Mouse (Mus musculus): ENCODE measurements around the gene Hap1.
A peak's percentile ranks its signal among the peaks of the same experiment; 100 is the strongest.
"Not testable (repeated sequence)": the region's sequence is repeated elsewhere in the genome, so short reads cannot be mapped to it uniquely, and the experiment has no call there.

Hap1 gene

GRCm38 (mm10) chr11:100355151-100355951 lies 577 bp downstream of the Hap1 start:
- peak; percentile 45 for DNase-seq

- peak; percentile 31 for DNase-seq
Measured at GRCm38 (mm10) chr11:100352076-100352857, 3.7 kb downstream of the Hap1 start.

DNA sequence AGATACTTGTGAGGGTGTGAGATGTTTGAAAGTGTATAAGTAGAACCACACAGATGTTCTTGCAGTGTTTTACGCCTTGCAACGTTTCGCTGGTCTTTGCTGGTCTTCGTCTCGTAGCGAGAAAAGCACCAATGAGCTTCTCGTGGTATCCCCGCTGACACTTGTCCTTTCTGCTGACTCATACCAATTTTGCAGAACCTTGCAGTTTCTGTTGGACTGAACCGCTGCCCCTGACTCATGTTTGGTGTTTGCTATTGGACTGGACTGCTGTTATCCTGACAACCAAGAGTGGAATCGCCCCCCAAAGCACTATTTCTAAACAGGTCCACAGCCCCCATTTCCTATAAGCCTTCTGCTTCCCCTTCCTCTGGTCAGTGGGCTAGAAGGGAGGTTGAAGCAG lies 11.7 kb downstream of the Hap1 start:
- DNase-seq = no peak

GRCm38 (mm10) chr11:100335731-100336130 lies 20.2 kb downstream of the Hap1 start:
- no peak for DNase-seq

GRCm38 (mm10) chr11:100333944-100334457 lies 21.9 kb downstream of the Hap1 start, which contains the start of gene Gast:
Gene Gast, plus strand, starts transcription at chr11:100334407.
- no peak for DNase-seq

DNA sequence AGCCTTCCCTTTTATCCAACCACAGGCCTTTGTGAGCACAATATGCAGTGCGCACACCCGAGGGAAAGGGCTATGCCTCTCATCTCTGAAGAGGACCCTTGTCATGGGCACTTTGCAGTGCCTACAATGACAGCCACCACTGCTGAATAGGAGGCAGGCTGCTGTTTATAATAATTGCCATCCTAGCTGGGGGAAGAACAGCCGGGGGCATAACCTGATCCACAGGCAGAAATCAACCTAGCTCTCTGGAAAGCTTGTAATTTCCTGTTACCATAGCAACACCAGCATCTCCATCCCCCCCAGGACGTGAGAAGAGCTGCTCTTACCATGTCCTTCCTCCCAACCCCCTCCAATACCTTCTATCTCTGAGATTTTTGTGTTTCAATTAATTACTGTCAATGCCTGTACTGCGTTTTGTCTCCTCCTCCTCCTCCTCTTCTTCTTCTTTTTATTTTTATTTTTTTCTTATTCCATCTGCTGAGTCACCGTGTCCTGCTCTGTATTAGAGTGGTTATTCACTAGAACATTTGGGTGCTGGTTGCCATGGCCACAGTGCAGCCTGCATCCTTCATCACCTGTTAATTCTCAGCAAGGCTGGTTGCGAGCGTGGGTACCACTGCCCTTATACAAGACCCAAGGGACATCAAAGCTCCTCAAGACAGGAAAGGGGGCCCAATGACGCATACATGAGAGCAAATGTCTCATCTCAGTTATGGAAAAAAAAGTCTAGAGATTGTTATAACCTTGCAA lies 23.0 kb downstream of the Hap1 start:
- no peak for DNase-seq

DNA sequence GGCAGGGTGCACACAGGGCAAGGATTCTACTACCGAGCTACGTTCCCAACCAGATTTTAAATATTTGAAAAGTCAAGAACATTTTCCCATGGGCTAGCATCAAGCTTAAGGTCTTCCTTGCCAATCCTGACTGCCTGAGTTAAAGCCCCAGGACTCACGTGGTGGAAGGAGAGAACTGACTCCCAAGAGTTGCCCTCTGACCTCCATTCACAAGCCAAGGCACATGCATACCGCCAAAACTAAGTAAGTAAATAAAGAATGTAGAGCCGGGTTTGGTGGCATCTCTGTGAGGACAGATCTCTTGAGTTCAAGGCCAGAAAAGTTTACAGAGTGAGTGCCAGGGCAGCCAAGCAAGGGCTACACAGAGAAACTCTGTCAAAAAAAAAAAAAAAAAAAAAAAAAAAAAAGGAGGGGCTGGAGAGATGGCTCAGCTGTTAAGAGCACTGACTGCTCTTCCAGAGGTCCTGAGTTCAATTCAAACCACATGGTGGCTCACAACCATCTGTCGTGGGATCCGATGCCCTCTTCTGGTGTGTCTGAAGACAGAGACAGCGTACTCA lies 25.0 kb downstream of the Hap1 start:
- DNase-seq = not testable (repeated sequence)

- DNase-seq = no peak
Measured at GRCm38 (mm10) chr11:100330235-100330634, 25.7 kb downstream of the Hap1 start.

- DNase-seq = no peak
Measured at GRCm38 (mm10) chr11:100327761-100328160, 28.2 kb downstream of the Hap1 start.

DNA sequence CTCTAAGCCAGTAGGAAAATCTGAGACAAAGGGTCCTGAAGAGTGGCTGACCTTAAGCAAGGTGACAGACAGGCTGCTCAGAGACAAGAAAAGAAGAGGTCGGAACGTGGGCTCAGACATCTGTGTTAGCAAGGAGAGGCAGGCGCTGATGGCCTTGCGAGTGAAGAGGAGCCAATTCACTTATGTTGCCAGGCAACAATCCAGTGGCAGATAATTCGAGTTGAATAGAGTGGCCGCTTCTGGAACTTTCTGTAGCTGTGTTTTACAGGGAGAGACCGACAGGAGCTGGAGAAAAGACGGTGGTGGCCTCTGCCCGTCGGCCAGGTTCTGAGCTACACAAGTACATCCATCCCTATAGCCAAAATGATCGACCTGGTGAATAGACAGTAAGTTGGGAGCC lies 28.6 kb downstream of the Hap1 start:
- no peak for DNase-seq

GRCm38 (mm10) chr11:100325062-100325629 lies 30.8 kb downstream of the Hap1 start:
- no peak for DNase-seq

DNA sequence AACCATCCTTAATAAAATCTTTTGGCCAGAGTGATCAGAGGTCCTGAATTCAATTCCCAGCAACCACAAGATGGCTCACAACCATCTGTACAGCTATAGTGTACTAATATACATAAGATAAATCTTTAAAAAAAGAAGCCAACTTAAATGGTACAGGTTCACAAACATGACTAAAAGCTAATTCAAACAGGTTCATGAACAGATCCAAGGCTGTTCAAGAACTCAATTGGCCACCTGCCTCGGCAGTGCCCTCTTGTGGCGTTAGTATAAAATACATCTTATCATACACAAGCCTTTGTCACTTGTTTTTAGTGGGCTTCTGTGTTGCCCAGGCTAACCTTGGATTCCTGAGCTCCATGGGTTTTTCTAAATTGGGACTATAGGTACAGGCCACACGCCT lies 32.4 kb downstream of the Hap1 start:
- peak; percentile 46 for DNase-seq

DNA sequence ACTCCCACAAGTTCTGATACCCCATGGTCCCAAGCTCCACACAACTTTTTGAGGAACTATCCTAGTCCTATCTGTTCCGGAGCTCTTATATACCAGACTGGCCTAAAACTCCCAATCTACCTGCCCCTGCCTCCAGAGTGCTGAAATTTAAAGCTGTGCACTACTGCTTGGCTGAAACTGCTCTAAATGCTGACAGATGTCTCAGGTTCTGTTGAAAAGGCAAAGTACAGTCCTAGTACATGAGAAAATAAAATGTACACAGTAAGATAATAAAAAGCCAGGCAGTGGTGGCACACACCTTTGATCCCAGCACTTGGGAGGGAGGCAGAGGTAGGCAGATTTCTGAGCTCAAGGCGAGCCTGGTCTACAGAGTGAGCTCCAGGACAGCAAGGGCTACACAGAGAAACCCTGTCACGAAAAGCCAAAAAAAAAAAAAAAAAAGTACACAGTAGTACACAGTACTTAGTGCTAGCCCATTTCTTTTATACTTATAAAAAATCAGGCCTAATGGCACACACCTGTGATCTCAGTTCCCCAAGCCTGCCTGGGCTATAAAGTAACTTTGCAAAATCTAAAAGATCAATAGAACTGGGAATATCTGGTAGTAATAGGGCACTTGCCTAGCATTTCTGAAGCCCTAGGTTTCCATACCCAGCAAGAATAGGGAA lies 33.2 kb downstream of the Hap1 start:
- DNase-seq = no peak

- DNase-seq = peak; percentile 22
Measured at GRCm38 (mm10) chr11:100321479-100322305, 34.2 kb downstream of the Hap1 start.

GRCm38 (mm10) chr11:100320701-100321410 lies 35.1 kb downstream of the Hap1 start:
- DNase-seq = not testable (repeated sequence)

DNA sequence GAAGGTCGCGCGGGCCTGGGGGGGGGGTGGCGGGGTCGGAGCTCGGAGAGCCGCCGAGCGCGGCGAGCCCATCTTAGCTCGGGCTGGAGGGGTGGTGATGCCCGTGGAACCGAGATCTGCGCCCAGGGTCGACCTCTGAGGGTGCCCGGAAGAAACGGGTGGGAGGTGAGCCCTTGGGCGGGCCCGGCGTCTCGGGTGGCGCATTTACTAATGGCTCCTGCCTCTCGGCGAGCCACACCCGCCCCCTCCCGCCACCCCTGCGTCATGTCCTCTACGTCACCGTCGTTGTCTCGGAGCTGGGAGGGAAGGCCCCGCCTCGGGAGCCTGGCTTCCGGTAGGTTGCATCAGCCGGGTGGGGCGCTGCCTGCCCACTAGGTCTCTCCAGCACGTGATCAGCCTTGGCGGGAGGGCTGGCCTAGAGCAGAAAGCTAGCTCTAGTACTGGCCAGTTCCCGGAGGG lies 35.7 kb downstream of the Hap1 start:
- DNase-seq = peak; percentile 94

- peak; percentile 100 for DNase-seq
Measured at GRCm38 (mm10) chr11:100319492-100320171, 36.3 kb downstream of the Hap1 start, which contains the start of gene Eif1. Gene Eif1, plus strand, starts transcription at chr11:100319885.

DNA sequence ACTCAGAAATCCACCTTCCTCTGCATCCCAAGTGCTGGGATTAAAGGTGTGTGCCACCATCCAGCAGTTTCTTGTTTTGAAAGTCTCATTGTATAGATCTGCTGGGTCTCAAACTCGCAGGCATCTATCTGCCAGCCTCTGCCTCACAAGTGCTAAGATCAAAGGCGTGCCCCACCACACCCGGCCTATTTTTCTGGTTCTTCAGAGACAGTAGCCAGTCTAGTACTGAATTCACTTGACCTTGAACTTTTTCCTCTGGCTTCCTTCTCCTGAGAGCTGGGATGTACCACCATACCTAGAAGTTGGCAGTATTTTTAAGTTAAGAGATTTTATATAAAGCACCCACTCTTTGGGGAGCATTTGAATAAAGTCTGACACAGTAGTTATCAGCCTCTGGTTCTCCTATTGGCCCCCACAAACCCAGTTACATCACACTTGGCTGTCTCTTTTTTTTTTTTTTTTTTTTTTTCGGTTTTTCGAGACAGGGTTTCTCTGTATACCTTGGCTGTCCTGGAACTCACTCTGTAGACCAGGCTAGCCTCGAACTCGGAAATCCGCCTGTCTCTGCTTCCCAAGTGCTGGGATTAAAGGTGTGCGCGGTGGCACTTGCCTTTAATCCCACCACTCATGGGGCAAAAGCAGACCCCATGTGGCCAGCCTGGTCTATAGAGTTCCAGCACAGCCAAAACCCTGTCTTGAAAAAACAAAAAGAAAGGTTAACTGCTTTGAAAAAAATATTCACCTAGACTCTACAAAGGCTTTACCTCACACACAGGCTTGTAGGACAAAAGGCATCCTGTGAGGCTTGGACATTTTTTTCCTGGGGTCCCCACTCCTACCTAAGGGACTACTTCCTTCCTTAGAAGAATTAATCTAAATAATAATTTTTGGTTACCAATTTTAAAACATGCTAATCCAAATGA lies 37.1 kb downstream of the Hap1 start:
- peak; percentile 44 for DNase-seq

Measured in cerebellum, adult 11 months (tissue).